Mouse (Mus musculus): Measurements from ENCODE around the gene Mrpl51.

- TF ChIP-seq POLR2A (IDR thresholded peaks at IDR 0.05; ENCODE audit: insufficient read depth, low read depth, low read length) (no peak), CTCF (IDR thresholded peaks at IDR 0.05; ENCODE audit: insufficient read depth, low read depth, low read length) (no peak)
Measured at GRCm38 (mm10) chr6:125191332-125192015, at the start of gene Mrpl51, which contains the start of gene Ncapd2.

Data from olfactory bulb, adult 2 months (tissue).